Mouse (Mus musculus) thymus, adult 18-20 months (tissue): ENCODE measurements around the gene Hvcn1.
"Not testable (repeated sequence)": the region's sequence is repeated elsewhere in the genome, so short reads cannot be mapped to it uniquely, and the experiment has no call there.

Source experiments
- DNase-seq, 2 experiments: peaks; one replicate each; pipeline ENCODE4 v3.0.0; 2022; ENCODE audit warnings: mixed read lengths in 2 of 2

Hvcn1 gene

DNA sequence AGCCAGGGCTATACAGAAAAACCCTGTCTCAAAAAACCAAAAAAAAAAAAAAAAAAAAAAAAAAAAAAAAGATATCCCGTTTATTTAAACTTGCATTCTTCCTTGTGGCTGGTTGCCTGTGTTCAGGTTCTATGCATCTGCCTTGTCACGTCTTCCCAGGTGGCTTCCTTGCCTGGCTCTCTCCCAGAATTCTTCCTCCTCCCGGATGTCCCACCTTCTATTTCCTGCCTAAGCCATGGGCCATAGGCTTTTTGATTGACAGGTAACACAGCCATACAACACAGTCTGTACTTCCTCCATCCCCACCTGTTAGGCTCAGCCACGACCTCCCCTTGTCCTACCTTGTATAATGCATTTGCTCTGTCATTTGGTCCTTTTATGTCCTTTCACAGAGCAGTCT is at the start of gene Hvcn1:
Gene Hvcn1, plus strand, starts transcription at position 330 of the 400 bp plus-strand sequence.
- no peak for DNase-seq

DNA sequence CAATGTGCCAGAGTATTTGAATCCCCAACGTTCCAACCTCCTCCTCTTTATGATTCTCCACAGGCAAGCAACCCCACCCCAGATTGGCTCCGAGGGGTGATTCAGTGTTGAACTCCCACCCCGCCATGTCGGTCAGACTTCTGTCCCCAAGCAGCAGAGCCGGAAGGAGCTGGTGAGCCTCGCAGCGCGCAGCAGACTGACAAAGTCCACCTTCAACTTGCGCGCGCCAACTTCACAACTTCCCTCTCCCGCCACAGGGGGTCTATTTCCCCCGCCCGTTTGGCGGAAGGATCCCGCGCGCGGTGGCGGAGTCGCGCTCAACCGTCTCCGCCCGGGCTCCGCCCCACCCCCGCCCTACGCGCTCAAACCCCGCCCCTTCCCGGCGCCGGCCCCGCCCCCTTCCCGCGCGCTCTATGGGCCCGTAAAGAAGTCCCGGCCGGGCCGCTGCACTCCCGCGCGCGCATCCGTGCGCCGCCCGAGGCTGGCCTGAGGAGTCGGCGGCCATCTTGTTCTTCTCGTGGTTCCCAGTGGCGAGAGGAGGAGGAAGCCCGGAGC is 48.7 kb upstream of the Hvcn1 start, which contains the start of gene Ppp1cc:
Gene Ppp1cc, plus strand, starts transcription at position 452 of the 555 bp plus-strand sequence.
- peak; percentile 85 for DNase-seq

DNA sequence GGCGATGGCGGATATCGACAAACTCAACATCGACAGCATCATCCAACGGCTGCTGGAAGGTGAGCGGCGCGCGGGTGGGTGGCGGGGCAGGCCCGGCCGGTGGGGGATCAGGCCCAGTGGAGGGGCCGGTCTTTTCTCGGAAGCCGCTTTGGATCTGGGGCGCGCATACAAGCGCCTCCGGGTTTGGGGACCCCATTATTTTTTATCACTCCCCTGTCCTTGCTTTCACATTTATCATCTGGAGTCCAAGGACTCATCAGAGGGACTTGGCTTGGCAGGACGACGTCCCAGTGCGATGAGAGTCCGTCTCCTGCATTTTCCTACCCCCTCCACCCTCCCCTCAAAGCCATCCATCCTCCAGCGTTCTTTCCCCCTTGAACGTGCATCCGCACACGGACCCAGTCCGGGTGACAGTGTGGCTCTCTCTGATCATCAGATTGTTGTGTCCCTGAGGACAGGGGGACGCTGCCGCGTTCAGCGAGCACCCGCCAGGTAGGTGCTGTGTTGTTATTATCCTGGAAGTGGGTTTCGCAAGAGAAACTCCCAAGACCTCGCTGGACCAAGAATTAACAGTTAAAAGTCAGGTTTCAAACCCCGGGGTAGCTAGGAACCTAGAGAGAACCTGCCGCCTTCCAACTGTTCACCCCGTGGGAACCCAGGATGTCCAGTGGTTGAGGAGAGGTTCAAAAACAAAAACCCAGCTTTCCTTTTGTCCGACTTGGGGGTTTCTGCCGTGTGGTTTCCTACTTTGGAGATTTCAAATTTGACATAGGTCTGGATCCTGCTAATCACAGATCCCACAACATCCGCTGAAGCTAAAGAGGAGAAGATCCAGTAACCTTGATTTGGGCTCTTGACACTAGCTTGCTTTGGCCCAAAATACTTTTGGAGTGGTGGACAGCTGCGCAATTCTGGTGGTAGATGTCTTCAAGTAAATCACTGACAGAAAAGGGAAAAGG is 47.8 kb upstream of the Hvcn1 start:
- DNase-seq = no peak

DNA sequence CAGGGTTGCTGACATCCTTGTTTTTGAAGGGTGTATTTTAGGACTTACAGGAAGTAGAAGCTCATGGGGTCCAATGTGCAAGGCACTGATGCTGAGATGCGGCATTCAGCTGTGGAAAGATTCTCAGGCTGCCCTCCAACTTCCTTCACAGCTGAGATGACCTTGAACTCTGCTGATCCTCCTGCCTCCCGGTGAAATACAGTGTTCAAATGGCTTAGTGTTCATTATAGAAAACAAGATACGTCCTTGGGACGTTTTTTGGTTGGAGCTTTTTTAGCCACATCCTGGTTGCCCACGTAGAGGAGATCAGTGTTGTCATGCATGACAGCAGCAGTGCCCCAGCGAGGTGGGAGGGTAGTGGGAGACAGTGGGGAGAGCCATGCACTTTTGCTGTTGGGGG is 43.4 kb upstream of the Hvcn1 start:
- no peak for DNase-seq

DNA sequence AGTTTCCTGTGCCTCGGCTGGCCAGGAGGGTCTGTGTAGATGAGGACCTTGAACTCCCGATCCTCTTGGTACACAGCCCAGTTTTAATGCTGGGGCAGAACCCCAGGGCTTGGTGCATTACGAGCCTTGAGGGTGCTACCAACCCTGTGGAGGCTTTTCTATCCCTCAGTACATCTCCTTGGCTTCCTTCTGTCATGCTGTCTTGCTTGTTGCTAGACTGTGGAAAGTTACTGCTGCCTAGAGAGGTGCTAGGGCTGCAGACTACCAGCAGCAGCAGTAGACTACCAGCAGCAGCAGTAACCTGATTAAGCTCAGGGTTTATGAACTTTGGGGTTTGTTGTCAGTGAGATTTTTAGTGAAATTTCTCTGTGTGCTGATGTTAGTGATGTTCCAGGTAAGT is 42.6 kb upstream of the Hvcn1 start:
- no peak for DNase-seq

DNA sequence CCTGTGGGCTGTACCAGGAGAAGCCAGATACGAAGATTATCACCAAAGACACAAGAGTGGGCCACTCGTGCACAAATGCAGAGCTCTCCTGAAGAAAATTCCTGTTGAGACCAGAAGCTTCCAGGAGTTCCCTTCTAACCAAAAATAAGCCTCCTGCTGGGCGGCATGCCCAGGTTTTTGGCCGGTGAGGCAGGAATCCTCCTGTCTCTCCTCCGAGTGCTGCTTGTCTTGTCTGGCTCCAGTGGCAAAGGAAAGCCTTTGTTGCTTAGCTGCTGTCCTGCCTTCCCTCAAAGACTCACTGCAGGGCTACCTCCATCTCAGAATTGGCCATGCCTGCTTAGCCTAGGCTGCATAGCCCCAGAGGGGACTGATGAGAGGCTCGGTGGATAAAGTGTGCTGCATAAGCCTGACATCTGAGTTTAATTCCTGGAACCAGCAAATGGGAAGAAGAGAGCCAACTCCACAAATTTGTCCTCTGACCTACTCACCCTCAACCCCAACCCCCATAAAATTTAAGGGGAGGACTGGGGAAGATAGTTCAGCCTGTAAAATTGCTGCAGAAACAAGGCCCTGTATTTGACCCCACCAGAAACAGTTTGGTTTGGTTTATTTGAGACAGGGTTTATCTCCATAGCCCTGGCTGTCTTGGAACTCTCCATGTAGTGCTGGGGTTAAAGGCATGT is 41.2 kb upstream of the Hvcn1 start:
- no peak for DNase-seq

DNA sequence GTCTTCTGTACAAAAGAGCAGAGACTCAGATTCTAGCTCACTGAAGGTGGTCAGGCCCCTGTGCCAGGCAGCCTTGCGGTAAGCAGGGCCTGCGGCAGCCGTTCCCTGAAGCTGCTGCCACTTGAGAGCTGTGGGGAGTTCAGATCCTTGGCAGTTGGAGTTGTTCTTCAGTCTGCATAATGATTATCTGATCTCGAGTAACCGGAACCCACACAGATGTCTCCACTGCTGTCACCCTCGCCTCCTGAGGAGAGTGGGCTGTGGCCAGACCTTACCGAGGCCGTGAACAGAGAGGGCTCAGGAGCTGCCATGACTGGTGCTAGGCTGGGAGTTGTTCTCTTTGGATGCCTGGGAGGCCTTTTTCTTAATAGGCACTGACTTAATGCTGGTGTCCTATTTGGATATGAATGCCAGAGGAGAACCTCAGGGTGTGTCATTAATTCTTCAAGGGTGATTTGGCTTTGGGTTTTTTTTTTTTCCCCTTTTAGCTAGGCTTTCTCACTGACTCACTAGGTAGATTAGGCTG is 39.9 kb upstream of the Hvcn1 start:
- no peak for DNase-seq

DNA sequence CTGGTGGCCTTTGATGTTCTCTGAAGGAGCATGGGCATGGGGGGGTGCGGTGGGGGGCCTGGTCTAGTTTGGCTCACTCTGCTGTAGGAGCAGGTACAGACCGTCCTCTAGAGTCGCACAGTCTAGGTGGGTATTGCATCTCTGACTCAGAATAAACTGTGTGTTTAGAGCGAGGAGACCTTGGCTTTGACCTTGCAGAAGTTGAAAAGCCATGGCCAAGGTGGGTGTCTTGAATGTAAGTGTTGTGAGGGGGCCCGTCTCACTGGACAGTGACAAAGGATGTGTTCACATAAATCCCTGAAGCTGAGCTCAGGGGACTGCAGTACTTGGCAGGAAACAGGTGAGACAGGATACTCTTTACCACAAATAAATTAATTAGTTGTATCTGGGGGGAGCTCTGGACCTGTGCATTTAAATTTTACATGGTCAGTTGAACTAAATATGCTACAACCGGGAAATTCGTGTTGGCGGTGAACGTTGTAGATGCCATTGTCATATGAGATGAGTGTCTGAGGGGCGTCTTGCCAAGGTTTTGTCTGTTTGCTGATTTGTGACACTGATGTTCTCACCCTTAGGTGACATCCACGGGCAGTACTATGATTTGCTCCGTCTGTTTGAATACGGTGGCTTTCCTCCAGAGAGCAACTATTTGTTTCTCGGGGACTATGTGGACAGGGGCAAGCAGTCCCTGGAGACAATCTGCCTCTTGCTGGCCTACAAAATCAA is 38.1 kb upstream of the Hvcn1 start:
- no peak for DNase-seq

DNA sequence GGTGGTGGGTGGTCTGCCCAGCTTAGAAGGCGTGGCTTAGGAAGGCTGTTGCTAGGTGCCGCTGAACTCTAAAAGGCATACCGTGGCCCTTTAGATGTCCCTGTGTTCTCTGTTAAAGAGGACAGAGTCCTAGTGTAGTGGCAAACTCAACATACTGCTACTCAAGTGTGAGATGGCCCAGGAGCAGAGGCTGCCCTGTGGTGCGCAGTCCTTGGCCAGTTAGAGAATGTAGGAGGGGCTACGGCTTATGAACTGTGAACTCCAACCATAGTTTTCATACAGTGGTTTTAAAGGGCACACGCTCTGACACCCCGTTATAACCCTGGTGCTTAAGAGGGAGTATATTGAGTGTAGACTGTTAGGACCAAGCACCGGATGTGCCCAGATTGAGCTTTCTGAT is 35.5 kb upstream of the Hvcn1 start:
- DNase-seq = no peak

DNA sequence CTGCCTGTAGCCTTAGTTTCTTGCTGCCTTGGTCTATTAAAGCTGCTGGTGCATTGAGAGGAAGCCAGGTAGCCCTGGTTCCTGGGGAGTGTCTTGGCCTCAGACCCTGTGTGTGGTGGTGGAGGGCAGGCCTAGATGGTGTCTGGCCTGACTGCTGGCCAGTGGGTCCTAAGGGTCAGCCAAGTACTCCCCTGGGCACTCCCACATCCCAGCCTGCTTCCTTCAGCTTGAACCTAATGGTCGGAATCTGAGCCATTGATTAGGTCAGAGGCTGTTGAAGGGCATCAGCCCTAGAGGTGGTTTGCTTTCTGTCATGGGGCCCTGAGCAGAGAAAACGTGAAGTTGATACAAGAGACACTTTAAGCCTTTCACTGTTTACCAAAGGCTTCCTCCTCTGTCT is 31.2 kb upstream of the Hvcn1 start:
- no peak for DNase-seq

DNA sequence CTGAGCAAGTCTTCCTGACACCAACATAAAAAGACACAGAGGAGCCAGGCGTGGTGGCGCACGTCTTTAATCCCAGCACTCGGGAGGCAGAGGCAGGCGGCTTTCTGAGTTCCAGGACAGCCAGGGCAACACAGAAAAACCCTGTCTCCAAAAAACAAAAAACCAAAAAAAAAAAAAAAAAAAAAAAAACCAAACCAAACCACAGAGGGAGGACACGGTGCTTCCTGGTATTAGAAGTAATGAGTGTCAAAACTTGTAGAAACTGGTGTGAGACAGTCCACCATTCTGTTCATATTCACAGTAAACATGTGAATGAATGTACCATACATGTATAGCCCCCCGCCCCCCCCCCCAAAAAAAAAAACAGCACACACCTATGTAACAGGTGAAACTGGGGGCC is 30.6 kb upstream of the Hvcn1 start:
- no peak for DNase-seq

DNA sequence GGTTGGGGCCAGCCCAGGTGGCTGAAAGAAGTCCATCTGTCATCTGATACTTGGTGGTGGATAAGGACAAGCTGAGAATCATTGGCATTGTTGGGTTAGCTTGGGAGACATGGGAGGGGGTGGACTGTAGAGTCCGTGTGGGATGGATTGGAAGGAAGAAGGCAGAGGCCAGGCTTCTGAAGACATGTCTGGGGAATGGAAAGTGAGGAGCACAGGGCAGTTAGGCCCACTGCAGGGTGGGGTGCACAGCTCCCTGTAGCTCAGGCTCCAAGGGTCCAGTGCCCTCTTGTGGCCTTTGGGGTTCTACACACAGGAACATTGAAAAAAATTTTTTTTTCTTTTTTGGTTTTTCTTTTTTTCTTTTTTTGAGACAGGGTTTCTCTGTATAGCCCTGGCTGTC is 30.2 kb upstream of the Hvcn1 start:
- DNase-seq = peak; percentile 26 to 45

DNA sequence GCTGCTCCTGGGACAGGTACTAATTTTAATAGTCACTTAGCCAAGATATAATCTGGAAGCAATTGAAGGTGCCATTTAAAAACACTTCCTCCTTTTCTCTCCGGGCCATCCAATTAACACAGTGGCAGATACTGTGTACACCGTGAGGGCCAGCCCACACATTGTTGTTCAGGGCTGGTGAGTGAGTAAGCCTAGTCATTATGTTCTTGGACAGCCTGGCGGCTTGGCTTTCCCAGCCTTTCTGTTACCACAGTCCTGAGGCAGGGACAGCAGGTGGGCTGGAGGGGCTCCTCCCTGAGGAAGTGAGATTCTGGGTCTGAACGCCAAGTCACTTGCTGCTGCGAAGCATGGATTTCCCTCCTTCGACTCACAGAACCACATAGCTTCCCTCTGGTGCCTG is 26.9 kb upstream of the Hvcn1 start:
- DNase-seq = no peak

DNA sequence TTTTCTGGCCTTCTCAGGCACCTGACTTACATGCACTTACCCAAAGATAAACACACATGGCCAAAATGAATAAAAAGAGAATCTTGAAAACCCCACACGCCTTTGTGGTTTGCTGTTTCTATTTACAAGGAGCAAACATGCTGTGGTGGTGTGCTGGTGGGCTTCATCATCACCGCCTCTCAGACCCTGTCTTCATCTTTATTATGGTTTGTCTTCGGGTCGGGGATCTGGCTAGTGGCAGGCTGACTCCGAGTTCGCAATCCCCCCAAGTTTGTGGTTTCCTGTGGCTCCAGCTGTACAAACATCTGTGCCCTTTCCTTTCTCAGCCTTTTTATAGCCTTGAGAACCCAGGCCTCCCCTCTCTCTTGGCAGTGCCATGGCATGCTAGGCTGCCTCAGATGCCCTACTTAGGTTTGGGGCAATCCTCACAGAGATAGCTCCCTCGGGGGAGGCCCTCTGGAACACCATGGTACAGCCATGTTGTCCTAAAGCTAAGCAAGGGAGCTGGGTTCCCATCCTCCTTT is 22.3 kb upstream of the Hvcn1 start:
- DNase-seq = peak; percentile 47 to 63

DNA sequence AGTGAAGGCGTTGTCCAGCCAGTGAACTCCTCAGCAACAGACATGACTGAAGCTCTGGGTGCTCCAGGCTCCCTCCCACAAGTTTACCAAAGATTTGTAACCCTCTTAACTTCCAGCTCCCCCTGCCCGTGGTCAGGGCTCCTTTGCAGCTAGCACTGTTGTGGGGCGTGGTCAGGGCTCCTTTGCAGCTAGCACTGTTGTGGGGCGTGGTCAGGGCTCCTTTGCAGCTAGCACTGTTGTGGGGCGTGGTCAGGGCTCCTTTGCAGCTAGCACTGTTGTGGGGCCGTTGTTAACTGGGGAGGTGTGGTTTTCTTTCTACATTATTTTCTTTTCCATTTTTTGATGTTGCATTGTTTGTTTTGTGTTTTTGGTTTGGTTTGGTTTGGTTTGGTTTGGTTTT is 21.7 kb upstream of the Hvcn1 start:
- not testable (repeated sequence) for DNase-seq

DNA sequence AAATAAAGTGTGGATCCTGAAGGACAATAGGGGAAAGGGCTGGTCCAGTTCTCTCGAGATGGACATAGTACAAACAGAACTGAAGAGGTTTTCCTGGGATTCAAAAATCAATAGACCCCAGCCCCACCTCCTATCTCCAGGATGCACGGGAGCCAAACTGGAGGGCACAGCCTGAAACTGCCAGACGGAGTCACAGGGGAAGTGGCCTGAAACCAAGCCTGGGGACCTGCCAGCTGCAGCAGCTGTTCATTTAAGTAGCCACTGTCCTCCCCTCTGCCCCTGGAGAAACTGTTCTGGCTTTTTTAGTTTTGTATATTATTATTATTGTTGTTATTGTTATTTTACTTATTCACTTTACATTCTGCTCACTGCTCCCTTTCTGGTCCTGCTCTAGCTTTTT is 17.5 kb upstream of the Hvcn1 start:
- DNase-seq = no peak

DNA sequence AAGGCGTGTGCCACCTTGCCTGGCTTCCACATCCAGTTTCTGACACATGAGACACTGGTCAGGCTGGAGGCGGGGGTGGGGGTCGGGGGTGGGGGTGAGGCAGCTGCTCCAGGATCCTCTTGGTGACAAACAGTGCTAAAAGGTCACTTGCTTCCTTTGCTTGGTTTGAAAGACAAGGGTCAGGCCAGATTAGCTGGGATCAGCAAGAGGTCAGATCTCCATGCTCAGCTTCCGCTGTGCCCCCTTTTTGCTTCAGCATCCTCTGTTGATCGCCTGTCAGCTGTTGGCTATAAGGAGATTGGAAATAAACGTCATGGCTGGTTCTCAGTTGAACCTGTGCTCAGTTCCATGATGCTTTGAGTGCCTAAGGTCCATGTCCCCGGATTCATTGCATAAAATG is 16.1 kb upstream of the Hvcn1 start:
- DNase-seq = no peak

DNA sequence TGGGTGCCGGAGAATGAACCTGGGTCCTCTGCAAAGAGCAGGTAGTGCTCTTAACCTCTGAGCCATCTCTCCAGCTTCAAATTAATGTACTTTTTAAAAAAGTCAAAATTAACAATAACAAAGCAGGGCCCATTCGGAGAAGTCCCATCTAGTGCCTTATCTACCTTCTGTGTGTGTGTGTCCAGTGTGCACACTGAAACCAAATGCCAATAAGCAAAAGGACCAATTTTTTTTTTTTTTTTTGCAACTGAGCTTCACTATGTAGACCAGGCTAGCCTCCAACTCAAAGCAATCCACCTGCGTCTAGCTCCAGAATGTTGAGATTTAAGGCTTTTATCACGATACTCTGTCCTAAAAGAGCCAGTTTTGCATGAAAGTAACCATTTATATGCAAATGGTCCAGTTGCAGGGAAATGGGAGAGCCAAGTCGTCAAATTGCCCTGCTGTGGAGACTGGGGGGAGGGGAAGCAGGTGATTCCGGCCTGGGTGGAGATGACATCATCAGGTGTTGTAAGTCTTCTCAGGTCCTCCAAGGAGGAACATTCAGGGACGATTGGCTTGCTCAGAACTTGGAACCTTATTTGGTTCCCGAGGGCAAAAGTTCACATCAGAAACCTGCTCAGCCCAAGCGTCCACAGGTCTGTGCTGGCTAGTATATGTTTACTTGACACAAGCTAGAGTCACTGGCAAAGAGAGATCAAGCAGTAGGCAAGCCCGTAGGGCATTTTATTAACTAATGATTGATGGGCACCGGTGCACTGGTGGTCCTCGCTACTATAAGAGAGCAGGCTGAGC is 15.1 kb upstream of the Hvcn1 start:
- no peak for DNase-seq

DNA sequence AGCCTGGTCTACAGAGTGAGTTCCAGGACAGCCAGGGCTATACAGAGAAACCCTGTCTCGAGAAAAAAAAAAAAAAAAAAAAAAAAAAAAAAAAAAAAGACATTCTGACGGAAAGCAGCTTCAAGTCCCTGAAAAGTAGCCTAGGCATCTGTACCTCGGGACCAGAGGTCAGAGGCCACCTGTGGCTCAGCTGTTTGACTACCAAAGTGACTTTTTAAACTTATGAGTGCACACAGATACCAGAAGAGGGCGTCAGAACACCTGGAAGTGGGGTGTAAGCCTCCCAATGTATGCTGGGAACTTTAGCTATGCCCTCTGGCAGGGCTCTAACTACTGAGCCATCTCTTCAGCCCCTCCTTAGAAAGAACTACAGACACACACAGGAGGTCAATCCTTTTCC is 14.3 kb upstream of the Hvcn1 start:
- no peak for DNase-seq

DNA sequence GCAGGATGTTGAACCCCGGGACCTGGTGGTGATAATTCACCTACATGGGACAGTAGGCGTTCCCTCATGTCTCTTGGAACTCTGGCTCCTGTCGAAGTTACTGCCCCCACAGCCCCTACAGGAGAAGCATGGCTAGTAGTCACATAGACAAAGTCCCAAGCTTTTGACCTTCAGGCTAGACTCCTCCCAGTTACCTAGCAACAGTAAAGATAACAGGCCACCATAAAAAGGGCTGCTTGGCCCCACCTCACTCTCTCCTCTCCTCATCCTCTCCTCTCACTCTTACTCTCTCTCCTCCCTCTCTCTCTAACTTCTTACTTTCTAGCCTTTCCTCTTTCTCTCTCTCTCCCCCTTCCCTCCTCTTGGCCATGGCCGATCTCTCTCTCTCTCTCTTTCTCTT is 5.7 kb upstream of the Hvcn1 start:
- DNase-seq = no peak

DNA sequence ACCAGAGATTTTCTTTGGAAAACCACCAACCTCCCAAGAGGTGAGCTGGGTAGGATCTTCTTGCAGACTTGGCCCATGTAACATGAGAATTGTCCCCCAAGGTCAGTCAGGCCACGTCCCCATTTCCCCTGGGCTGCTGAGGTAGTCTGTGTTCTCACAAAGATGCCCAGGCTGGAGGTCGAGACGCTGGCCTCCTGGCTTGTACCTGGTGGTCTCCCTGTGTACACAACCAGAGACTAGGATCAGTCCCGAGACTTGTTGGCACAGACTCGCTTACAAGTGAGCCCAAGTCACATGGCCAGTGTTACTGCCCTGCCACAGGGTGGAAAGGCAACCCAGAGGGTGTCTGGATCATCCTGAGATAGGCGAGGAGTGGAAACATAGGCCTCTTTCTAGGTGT is 4.7 kb upstream of the Hvcn1 start:
- DNase-seq = no peak

DNA sequence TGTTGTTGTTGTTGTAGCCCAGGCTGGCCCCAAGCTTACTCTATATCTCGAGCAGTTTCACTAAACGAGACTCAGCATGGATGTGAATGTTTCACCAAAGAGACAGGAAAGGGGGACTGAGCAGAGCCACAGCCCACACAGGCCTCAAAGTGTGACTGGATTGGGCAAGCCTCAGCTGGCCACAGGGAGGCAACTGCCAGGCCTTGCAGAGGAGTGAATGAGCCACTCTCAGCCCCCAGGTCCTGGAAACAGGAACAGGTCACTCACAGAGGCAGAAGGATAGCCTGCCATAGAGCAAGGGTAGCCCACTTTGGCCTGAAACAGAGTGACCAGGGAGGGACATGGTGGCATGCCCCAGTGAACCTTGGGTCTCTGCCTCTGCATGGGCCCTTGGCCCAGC is 2.4 kb upstream of the Hvcn1 start:
- no peak for DNase-seq
